Mouse (Mus musculus): ENCODE data around the gene Spag6l. TPM values are rescaled to one million over a fixed set of nuclear protein-coding genes. Genes with fewer than 3 reads are reported as not detected.

The Spag6l gene
- total RNA-seq, 2 experiments from 2014 or later, result 11.4 to 12.6 TPM

Other genes starting within 250 kb of the Spag6l start
- 10 to 100 TPM; 56.9 to 61.6 TPM for gene Fgd4, start 228.9 kb downstream of the Spag6l start, total RNA-seq (2021)
- not detected for gene Olfr19, start 153.1 kb downstream of the Spag6l start, total RNA-seq (2021)
- gene Igll1, start 34.5 kb upstream of the Spag6l start, total RNA-seq (2021), result not detected
- gene Top3b, start 41.3 kb upstream of the Spag6l start, total RNA-seq (2021), result 10 to 100 TPM; 57.1 to 78.2 TPM
- under 1 TPM in 1 of 2 experiments, not detected in 1; 0.52 TPM for gene Vpreb1, start 41.4 kb upstream of the Spag6l start, total RNA-seq (2021)
- 10 to 100 TPM; 23.8 to 25.8 TPM for gene Ppm1f, start 67.0 kb upstream of the Spag6l start, total RNA-seq (2021)
- 100 to 1,000 TPM; 284 to 293 TPM for gene Mapk1, start 153.9 kb upstream of the Spag6l start, total RNA-seq (2021)
- 100 to 1,000 TPM; 102 to 114 TPM for gene Ypel1, start 240.2 kb upstream of the Spag6l start, total RNA-seq (2021)

Measured in left cerebral cortex, postnatal 4 days (tissue).